Mouse (Mus musculus) activated CD4-positive, CD25-positive, alpha-beta regulatory T cell, adult 4 months (primary cell): Measurements from ENCODE around the gene 2700081O15Rik. TPM values are rescaled to one million over a fixed set of nuclear protein-coding genes. Genes with fewer than 3 reads are reported as not detected.

ENCODE experiments used
- ATAC-seq: one replicate; pipeline ENCODE4 v1.8.0; 2017
- polyA plus RNA-seq, 2 experiments: library from polyadenylated mRNA; unstranded; fragments of 100-300 nt; shearing (Covaris generic); gene quantifications; one replicate each; pipeline ENCODE4 v1.2.1; 2017

The 2700081O15Rik gene
- polyA plus RNA-seq, 2 experiments from 2014 or later = 0.12 TPM; not detected in 1

- ATAC-seq = no peak
Measured at GRCm38 (mm10) chr19:7420841-7421601, 3.6 kb downstream of the 2700081O15Rik start.

GRCm38 (mm10) chr19:7421602-7422591 lies 4.5 kb downstream of the 2700081O15Rik start:
- ATAC-seq = no peak

DNA sequence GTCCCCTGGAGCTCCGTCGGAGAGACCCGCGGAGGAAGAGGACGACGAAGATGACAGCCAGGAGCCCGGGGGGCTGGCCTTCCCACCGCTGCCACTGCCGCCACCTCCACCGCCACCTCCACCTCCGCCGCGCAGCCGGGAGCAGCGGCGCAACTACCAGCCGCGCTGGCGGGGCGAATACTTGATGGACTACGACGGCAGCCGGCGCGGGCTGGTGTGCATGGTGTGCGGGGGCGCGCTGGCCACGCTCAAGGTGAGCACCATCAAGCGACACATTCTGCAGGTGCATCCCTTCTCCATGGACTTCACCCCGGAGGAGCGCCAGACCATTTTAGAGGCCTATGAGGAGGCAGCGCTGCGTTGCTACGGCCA lies 5.2 kb downstream of the 2700081O15Rik start:
- ATAC-seq = no peak

- no peak for ATAC-seq
Measured at GRCm38 (mm10) chr19:7423028-7423655, 5.7 kb downstream of the 2700081O15Rik start.

DNA sequence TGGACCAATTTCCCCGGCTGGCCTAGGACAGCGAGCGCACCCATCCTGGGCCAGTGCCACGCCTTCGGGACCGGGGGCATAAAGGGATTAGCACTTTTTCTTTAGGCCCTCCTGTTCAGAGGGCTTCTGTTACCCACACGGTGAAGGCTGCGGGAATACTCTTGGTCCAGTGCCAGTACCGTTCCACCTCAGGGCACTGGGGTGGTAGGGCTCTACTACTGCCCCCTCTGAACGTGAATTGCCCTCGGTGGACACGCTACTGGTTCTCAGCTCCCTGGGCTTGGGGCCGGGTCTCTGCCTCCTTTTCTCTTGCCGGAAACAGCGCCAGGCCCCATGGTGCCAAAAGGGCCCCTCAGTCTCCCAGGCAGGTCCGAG lies 6.2 kb downstream of the 2700081O15Rik start:
- ATAC-seq = no peak

GRCm38 (mm10) chr19:7424131-7424530 lies 6.7 kb downstream of the 2700081O15Rik start:
- no peak for ATAC-seq

GRCm38 (mm10) chr19:7424590-7425397 lies 7.4 kb downstream of the 2700081O15Rik start:
- ATAC-seq = no peak

DNA sequence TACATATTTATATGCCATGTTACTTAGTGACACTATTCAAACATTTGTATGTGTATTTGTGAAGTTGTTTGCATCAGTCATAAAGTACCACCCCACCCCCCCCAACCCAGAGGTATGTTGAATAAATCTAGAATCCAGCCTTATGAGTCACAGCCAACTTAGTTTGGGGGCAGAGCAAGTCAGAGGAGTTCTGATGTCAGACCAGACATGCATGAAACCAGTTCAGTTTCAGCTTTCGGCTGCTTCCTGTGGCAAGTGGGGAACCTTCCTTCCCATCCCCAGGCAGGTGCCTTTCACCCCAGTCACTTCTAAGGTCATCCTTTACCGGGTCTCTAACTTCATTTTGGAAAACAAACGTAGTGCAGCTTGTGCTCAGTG lies 8.0 kb downstream of the 2700081O15Rik start:
- ATAC-seq = no peak

- ATAC-seq = no peak
Measured at GRCm38 (mm10) chr19:7434887-7435286, 17.5 kb downstream of the 2700081O15Rik start.

- ATAC-seq = no peak
Measured at GRCm38 (mm10) chr19:7436061-7436970, 18.9 kb downstream of the 2700081O15Rik start.

DNA sequence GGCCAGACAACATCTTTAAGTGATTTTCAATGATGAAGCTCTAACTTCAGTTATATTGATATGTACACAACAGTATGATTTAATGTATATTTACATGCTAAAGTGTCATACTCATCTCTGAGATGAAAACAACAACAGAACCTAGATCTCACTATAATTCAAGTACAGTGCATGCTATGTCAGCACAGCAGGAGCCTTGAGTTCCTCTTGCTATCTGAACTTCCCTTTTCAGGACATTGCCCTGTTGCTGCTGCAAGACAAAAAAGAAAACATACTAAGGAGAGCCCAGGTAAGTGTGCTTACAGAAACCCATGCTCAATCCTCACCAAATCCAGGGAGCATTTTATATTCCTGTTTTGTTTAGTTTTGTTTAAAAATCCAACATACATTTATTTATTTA lies 20.9 kb downstream of the 2700081O15Rik start:
- no peak for ATAC-seq

- no peak for ATAC-seq
Measured at GRCm38 (mm10) chr19:7441493-7441892, 24.1 kb downstream of the 2700081O15Rik start.

DNA sequence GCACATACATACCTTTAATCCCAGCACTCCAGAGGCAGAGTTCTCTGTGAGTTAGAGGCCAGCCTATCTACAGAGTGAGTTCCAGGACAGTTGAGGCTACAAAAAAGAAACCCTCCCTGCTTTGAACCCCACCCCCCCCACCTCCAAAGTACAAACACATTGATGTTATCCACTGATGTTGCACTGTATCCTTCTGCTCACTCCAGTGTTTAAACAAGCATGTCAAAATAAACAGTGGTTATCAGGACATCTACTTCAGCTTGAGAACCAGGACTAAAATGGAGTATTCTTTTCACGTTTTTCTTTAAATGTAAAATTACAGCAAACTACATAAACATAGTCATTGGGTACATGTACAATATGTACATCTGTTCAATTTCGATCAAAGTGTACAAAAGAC lies 27.7 kb downstream of the 2700081O15Rik start:
- no peak for ATAC-seq

GRCm38 (mm10) chr19:7445596-7445995 lies 28.2 kb downstream of the 2700081O15Rik start:
- ATAC-seq = no peak

DNA sequence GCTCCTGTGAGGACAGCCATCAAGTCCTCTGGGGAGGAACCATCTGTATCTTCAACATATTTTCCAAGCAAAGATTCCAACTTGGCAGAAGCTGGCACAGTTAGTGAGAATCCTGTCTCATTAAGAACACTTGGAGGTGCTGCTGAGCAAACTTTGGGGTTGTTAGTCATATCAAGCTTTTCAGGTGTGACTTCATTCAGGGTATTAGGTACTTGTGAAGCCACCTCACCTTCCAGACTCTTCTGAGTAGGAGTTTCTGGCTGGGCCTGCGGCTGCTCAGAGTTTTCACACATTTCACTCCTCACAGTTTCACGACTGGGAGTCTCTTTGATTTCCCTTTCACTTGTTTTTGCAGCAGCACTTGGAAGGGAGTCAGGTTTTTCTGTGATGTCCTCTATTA lies 39.4 kb downstream of the 2700081O15Rik start:
- peak; percentile 28 for ATAC-seq

DNA sequence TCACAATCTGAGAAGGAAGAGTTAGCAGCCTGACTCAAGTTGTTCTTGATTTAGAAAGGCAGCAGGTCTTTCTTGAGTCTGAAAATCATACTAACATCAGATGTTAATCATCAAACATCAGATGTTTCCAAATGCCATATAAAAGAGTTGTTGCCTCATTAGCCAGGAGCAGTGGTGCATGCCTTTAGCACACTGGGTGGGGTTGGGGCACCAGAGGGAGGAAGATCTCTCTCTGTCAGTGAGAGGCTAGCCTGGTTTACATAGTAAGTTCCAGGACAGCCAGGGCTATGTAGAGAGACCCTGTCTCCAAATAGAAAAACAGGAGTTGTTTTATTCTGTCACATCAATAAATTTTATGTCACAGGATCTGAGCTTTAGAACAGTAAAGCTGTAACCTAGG lies 41.5 kb downstream of the 2700081O15Rik start:
- ATAC-seq = no peak

DNA sequence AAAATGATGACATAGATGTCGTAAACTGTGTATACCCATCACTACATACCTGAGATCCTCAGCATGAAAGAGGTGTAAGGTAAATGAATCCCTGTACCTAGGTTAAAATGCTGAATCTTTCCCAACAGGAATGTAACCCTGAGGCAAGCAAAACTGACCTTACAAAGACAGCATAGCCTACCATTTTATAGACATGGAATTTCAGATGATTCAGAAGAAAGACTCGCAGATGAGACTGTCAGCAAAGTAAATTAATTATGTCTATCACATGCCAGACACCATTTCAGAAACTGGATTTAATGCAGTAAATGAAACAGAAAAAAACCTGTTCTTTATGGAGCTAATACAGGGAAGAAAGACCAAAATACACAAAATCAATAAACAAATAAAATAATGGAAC lies 41.9 kb downstream of the 2700081O15Rik start:
- ATAC-seq = no peak

GRCm38 (mm10) chr19:7467915-7468314 lies 50.5 kb downstream of the 2700081O15Rik start:
- ATAC-seq = no peak

DNA sequence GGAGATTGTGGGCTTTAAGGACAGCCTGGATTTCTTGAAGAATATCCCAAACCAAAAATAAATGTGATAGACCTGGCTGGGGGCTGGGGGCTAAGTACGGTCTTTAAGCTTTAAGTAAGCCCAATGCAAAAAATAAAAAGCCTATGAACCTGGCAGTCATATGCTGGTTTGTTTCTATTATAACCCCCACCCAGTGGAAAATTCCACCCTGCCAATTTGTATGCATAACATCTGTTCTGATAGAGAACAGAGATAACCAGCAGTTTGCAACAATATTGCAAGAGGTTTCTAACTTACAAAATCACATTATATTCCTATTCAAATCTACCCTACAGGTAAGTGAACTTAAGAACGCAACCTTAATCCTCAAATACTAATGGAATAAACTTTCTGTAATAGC lies 53.2 kb downstream of the 2700081O15Rik start:
- no peak for ATAC-seq
